Mouse (Mus musculus): ENCODE results near the gene Fstl5. TPM values are rescaled to one million over a fixed set of nuclear protein-coding genes. Genes with fewer than 3 reads are reported as not detected.
"Not testable (repeated sequence)": the region's sequence is repeated elsewhere in the genome, so short reads cannot be mapped to it uniquely, and the experiment has no call there.

Gene Fstl5
- polyA plus RNA-seq, 1 experiment from 2014 or later, result 0.08 TPM

- Histone ChIP-seq H3K4me2 (ENCODE audit: low read depth, low read length) (no peak overlapping the region), H3K9me3 (replicated peaks; ENCODE audit: control insufficient read depth, low read length) (no peaks in the 10 kb centered on the region), H3K27ac (ENCODE audit: low read length) (no peak overlapping the region), H3K27me3 (ENCODE audit: control insufficient read depth, insufficient read depth, low read depth, low read length) (no peaks in the 10 kb centered on the region), H3K4me1 (ENCODE audit: control insufficient read depth, low read depth, low read length) (no peaks in the 10 kb centered on the region), H3K9ac (ENCODE audit: low read depth, low read length) (no peak overlapping the region), H3K4me3 (ENCODE audit: low read depth, low read length) (no peak overlapping the region), H3K36me3 (ENCODE audit: control insufficient read depth, insufficient read depth) (no peaks in the 10 kb centered on the region)
- 69% methylated on average over 4 of the region's 4 CpGs for WGBS (ENCODE audit: insufficient replicate concordance)
- ATAC-seq (ENCODE audit: low read depth), result no peak
These were observed 295.8 kb downstream of the Fstl5 start for GRCm38 (mm10) chr3:76369910-76370309.

DNA sequence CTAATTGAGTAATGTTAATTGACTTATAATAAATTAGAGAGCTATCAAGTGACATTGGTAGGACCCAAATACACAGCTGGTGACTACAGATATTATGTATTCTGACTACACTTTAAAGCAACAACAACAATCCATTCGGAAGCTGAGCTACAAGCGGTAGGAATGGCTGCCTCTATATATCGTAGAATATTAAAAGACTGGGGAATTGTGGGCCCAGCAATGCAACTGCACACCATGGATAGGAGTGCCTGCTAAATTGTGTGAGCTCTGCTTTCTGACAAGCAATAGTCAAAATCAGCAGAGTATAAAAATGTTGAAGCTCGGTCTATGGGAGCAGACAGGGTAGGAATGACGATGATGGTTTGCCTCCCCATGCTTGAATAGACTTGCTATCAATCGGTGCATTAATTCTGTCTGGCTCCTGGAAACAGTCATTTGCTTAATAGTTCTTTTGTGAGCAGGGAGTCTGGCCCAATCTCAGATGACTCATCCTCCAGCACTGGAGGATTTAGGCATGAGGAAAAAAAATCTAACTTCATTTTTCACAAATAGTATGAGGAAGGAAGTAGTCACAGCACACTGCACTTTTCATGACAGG is 354.8 kb downstream of the Fstl5 start:
- no peaks in the 10 kb centered on the region for H3K27me3 ChIP-seq (ENCODE audit: control insufficient read depth, insufficient read depth, low read depth, low read length)
- no peaks in the 10 kb centered on the region for H3K36me3 ChIP-seq (ENCODE audit: control insufficient read depth, insufficient read depth)
- H3K27ac ChIP-seq (ENCODE audit: low read length), result no peak overlapping the region
- H3K4me2 ChIP-seq (ENCODE audit: low read depth, low read length), result no peak overlapping the region
- no peak for ATAC-seq (ENCODE audit: low read depth)
- no peak overlapping the region for H3K9ac ChIP-seq (ENCODE audit: low read depth, low read length)
- no peak overlapping the region for H3K4me3 ChIP-seq (ENCODE audit: low read depth, low read length)
- 66% methylated on average over 6 of the region's 6 CpGs for WGBS (ENCODE audit: insufficient replicate concordance)
- no peaks in the 10 kb centered on the region for H3K9me3 ChIP-seq (replicated peaks; ENCODE audit: control insufficient read depth, low read length)
- H3K4me1 ChIP-seq (ENCODE audit: control insufficient read depth, low read depth, low read length), result no peaks in the 10 kb centered on the region

DNA sequence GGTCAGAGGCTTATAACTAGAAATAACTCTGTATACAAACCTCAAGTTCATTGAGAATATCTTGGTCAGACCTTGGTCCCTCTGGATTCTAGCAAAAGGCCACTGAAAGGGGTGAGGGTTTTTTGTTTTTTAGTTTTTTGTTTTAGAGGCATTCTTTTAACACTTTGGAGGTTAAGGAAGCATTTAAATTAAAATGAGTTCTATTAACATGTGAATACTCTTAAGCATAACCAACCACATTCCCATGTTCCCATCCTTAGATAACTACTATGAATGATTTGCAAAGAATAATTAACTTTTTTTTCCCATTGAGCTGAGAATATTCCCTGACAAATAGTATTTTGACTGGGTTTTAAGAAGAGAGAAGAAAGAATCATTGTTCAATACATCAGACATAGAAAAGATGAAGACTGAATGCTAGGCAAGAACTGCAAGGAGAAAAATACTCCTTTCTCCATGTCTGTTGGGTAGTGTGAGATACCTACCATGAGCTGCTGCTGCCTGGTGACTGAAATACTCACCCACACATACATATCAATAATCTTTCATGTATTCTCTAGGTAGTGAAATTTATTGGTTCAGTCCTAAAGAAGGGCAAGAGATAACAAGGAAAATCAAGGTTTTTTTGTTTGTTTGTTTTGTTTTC is 393.3 kb downstream of the Fstl5 start:
- Histone ChIP-seq H3K36me3 (ENCODE audit: control insufficient read depth, insufficient read depth) (no peaks in the 10 kb centered on the region), H3K9ac (ENCODE audit: low read depth, low read length) (no peak overlapping the region), H3K27ac (ENCODE audit: low read length) (no peak overlapping the region), H3K27me3 (ENCODE audit: control insufficient read depth, insufficient read depth, low read depth, low read length) (no peaks in the 10 kb centered on the region), H3K4me1 (ENCODE audit: control insufficient read depth, low read depth, low read length) (no peaks in the 10 kb centered on the region), H3K4me2 (ENCODE audit: low read depth, low read length) (no peak overlapping the region), H3K4me3 (ENCODE audit: low read depth, low read length) (no peak overlapping the region), H3K9me3 (replicated peaks; ENCODE audit: control insufficient read depth, low read length) (no peaks in the 10 kb centered on the region)
- no peak for ATAC-seq (ENCODE audit: low read depth)

DNA sequence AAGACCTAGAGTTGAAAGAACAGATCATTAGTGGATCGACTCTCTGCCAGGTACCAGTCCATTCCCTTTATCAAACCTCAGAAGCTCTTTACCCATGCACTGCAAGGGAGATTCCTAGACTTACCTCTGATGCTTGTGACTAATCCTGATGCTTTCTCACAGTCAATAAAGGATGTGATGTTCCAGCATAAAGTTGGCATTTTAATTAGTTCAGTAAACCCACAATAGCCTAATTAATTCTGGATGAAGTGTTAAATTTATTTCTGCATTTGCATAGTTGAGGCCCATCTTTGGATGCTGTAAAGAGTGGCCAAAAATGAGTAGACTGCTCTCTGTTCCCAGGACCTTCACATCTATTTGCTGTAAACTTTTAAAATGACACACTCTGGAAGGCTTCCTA is 394.1 kb downstream of the Fstl5 start:
- Histone ChIP-seq H3K9ac (ENCODE audit: low read depth, low read length) (no peak overlapping the region), H3K4me1 (ENCODE audit: control insufficient read depth, low read depth, low read length) (no peaks in the 10 kb centered on the region), H3K4me3 (ENCODE audit: low read depth, low read length) (no peak overlapping the region), H3K9me3 (replicated peaks; ENCODE audit: control insufficient read depth, low read length) (no peaks in the 10 kb centered on the region), H3K36me3 (ENCODE audit: control insufficient read depth, insufficient read depth) (no peaks in the 10 kb centered on the region), H3K27me3 (ENCODE audit: control insufficient read depth, insufficient read depth, low read depth, low read length) (no peaks in the 10 kb centered on the region), H3K27ac (ENCODE audit: low read length) (no peak overlapping the region), H3K4me2 (ENCODE audit: low read depth, low read length) (no peak overlapping the region)
- no peak for ATAC-seq (ENCODE audit: low read depth)
- WGBS (ENCODE audit: insufficient replicate concordance), result 32% methylated on average over 1 of the region's 1 CpGs

GRCm38 (mm10) chr3:76507891-76508290 is 433.8 kb downstream of the Fstl5 start:
- H3K27ac ChIP-seq (ENCODE audit: low read length); H3K4me3 ChIP-seq (ENCODE audit: low read depth, low read length); H3K27me3 ChIP-seq (ENCODE audit: control insufficient read depth, insufficient read depth, low read depth, low read length); H3K36me3 ChIP-seq (ENCODE audit: control insufficient read depth, insufficient read depth); H3K4me2 ChIP-seq (ENCODE audit: low read depth, low read length); H3K9me3 ChIP-seq (replicated peaks; ENCODE audit: control insufficient read depth, low read length); ATAC-seq (ENCODE audit: low read depth); H3K4me1 ChIP-seq (ENCODE audit: control insufficient read depth, low read depth, low read length); H3K9ac ChIP-seq (ENCODE audit: low read depth, low read length): not testable (repeated sequence)
- 63% methylated on average over 3 of the region's 3 CpGs for WGBS (ENCODE audit: insufficient replicate concordance)

GRCm38 (mm10) chr3:76508811-76509210 is 434.7 kb downstream of the Fstl5 start:
- Histone ChIP-seq H3K4me3 (ENCODE audit: low read depth, low read length) (no peak overlapping the region), H3K27ac (ENCODE audit: low read length) (no peak overlapping the region), H3K36me3 (ENCODE audit: control insufficient read depth, insufficient read depth) (no peaks in the 10 kb centered on the region), H3K27me3 (ENCODE audit: control insufficient read depth, insufficient read depth, low read depth, low read length) (no peaks in the 10 kb centered on the region), H3K4me1 (ENCODE audit: control insufficient read depth, low read depth, low read length) (no peaks in the 10 kb centered on the region), H3K9ac (ENCODE audit: low read depth, low read length) (no peak overlapping the region), H3K4me2 (ENCODE audit: low read depth, low read length) (no peak overlapping the region), H3K9me3 (replicated peaks; ENCODE audit: control insufficient read depth, low read length) (no peaks in the 10 kb centered on the region)
- ATAC-seq (ENCODE audit: low read depth), result no peak
- WGBS (ENCODE audit: insufficient replicate concordance), result 77% methylated on average over 14 of the region's 14 CpGs

DNA sequence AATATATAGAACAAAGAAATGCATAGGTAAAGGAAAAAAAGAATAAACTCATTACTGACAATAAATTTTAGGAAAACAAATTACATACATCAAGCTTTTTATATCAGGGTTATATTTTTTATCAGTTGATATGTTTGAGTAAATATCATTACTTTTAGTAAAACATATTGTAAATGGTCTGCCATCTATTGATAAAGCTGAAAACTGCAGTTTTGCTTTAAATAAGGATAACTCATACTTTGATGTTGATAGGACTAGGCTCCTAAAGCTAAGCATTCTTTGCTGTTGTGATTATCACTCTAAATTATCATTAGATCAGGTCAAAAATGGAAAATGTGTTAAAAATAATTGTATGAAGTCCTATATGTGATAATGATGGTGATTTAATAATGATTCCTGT is 493.3 kb downstream of the Fstl5 start:
- H3K27me3 ChIP-seq (ENCODE audit: control insufficient read depth, insufficient read depth, low read depth, low read length), result no peaks in the 10 kb centered on the region
- no peak for ATAC-seq (ENCODE audit: low read depth)

DNA sequence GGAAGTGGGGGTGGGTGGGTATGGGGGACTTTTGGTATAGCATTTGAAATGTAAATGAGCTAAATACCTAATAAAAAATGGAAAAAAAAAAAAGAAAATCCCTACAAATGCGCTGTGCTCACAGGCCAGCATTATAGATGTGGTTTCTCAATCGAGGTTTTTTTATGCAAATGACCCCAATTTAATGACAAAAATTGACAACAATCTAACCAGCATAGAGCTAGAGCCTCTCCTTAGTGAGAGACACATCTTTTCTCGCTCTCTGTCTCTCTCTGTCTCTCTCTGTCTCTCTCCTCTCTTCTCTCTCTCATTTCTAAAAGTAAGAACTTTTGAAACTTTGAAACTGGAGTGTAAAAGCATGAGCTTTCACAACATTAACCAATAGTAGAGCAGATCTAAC is 498.4 kb downstream of the Fstl5 start:
- no peaks in the 10 kb centered on the region for H3K9me3 ChIP-seq (replicated peaks; ENCODE audit: control insufficient read depth, low read length)
- H3K36me3 ChIP-seq (ENCODE audit: control insufficient read depth, insufficient read depth), result no peaks in the 10 kb centered on the region
- H3K27me3 ChIP-seq (ENCODE audit: control insufficient read depth, insufficient read depth, low read depth, low read length), result no peaks in the 10 kb centered on the region
- no peak for ATAC-seq (ENCODE audit: low read depth)
- no peak overlapping the region for H3K4me3 ChIP-seq (ENCODE audit: low read depth, low read length)
- H3K27ac ChIP-seq (ENCODE audit: low read length), result no peak overlapping the region
- WGBS (ENCODE audit: insufficient replicate concordance), result 51% methylated on average over 3 of the region's 3 CpGs
- H3K4me2 ChIP-seq (ENCODE audit: low read depth, low read length), result no peak overlapping the region
- no peaks in the 10 kb centered on the region for H3K4me1 ChIP-seq (ENCODE audit: control insufficient read depth, low read depth, low read length)
- H3K9ac ChIP-seq (ENCODE audit: low read depth, low read length), result no peak overlapping the region

More for the DNA sequence above, 493.3 kb downstream of the Fstl5 start:
- no peak overlapping the region for H3K27ac ChIP-seq (ENCODE audit: low read length)
- no peaks in the 10 kb centered on the region for H3K4me1 ChIP-seq (ENCODE audit: control insufficient read depth, low read depth, low read length)
- no peaks in the 10 kb centered on the region for H3K9me3 ChIP-seq (replicated peaks; ENCODE audit: control insufficient read depth, low read length)
- H3K9ac ChIP-seq (ENCODE audit: low read depth, low read length), result no peak overlapping the region
- H3K36me3 ChIP-seq (ENCODE audit: control insufficient read depth, insufficient read depth), result no peaks in the 10 kb centered on the region
- no peak overlapping the region for H3K4me2 ChIP-seq (ENCODE audit: low read depth, low read length)
- no peak overlapping the region for H3K4me3 ChIP-seq (ENCODE audit: low read depth, low read length)

DNA sequence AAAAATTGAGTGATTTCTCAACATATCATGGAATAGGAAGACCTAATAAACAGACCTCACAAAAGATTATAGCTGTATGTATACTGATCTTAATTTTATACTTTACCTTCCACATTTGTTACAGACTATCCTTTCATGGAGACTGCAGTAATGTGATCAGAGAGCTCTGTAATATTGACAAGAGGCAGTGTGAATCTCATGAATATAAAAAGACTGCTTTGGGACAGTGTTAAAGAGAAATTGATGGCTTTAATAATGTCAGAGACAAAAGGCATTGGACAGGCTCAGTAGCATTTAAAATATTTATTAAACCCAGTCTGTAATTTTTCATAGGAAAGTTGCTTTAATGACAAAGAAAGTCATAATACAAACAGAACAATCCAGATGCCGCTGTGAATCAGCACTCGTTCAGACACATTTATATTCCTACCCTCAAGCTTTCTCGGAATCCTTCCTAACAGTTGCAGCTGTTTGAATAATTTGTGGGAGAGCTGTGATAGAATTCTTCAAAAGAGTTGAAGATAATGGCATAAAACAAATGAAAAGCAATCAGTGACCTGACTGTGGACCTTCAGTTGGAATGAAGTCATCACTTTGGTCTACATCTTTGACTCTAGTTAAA is 499.0 kb downstream of the Fstl5 start:
- H3K27me3 ChIP-seq (ENCODE audit: control insufficient read depth, insufficient read depth, low read depth, low read length), result no peaks in the 10 kb centered on the region
- no peak for ATAC-seq (ENCODE audit: low read depth)
- H3K4me1 ChIP-seq (ENCODE audit: control insufficient read depth, low read depth, low read length), result no peaks in the 10 kb centered on the region
- H3K27ac ChIP-seq (ENCODE audit: low read length), result no peak overlapping the region
- no peaks in the 10 kb centered on the region for H3K36me3 ChIP-seq (ENCODE audit: control insufficient read depth, insufficient read depth)
- H3K4me2 ChIP-seq (ENCODE audit: low read depth, low read length), result no peak overlapping the region
- H3K9me3 ChIP-seq (replicated peaks; ENCODE audit: control insufficient read depth, low read length), result no peaks in the 10 kb centered on the region
- WGBS (ENCODE audit: insufficient replicate concordance), result 61% methylated on average over 3 of the region's 3 CpGs
- H3K9ac ChIP-seq (ENCODE audit: low read depth, low read length), result no peak overlapping the region
- no peak overlapping the region for H3K4me3 ChIP-seq (ENCODE audit: low read depth, low read length)

Data from liver, embryonic 16.5 days (tissue).